Mouse (Mus musculus) brain, adult 2 months (tissue): ENCODE results near the gene Olfr1355.
"Not testable (repeated sequence)": the region's sequence is repeated elsewhere in the genome, so short reads cannot be mapped to it uniquely, and the experiment has no call there.

Experiments
- DNase-seq: peaks from one replicate; pipeline ENCODE4 v3.0.0; 2011; ENCODE audit warnings: low read depth, low spot score

The Olfr1355 gene

DNA sequence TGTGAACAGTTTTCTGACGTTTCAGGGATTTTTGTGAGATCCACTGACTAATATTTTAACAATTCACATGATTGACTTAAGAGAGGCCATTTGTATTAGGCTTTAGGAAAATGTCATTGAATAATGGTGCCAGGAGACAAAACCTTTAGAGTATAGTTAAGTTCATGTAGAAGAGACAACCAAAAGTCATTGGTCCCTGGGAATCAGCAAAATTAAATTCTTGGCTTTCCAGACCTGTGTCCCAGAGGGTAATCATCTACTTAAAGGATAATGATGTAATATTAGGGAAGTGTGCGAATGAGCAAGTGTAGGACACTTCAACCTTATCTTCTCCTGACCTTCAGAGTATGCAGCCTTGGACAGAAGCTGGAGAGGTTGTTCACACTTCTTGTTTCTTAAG, at the start of gene Olfr1355:
Gene Olfr1355 (plus strand): TSS at position 301 of the 400 bp plus-strand sequence.
- DNase-seq, result no peak

DNA sequence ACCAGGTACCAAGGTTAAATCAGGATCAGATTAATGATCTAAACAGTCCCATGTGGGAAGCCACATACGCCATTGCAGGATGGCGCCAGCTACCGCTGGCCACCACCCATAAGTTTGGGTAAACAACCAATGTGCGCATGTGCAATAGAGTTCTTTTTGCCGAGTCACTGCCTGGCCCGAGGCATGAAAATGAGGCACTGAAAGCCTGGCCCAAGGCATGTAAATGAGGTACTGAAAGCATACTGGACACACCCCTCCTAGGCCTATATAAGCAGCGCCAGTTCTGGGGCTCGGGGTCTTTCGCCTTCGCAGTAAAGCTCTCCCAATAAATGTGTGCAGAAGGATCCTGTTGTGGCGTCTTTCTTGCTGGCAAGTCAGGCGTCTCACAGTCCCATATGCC, 34.9 kb upstream of the Olfr1355 start:
- not testable (repeated sequence) for DNase-seq

DNA sequence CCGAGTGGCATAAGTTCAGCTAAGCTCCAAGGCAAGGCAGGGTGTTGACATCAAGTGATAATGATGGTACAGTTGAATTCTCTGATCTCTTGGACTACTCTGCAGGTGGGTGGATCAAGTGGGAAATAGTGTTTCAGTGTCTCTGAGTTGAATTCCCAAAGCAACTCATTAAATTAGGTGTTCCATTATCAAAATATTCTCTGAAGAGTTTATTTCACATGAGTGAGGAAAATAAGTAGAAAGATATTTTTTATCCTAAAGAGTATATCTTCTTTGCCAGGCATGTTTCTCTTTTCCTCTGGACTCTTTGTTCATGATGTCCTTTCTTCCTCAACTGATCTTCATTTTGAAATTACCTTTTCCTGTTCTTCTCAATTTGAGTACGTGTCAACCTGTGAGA, 23.3 kb upstream of the Olfr1355 start, which contains the start of gene Olfr1356:
Gene Olfr1356 (minus strand): TSS at position 101 of the 400 bp plus-strand sequence.
- DNase-seq, result peak; percentile 2

DNA sequence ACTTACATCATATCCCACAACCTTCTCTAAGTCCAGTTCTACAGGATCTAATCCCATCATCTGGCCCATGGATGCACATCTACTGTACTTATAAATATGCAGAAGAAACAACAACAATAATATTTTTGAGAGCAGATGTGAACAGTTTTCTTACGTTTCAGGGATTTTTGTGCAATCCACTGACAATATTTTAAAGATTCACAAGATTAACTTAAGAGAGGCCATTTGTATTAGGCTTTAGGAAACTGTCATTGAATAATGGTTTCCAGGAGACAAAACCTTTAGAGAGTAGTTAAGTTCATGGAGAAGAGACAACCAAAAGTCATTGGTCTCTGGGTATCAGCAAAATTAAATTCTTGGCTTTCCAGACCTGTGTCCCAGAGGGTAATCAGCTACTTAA, 37.5 kb downstream of the Olfr1355 start, which contains the start of gene Olfr1354:
Gene Olfr1354 (plus strand): TSS at position 301 of the 400 bp plus-strand sequence.
- DNase-seq, result not testable (repeated sequence)
